Mouse (Mus musculus) lung, adult 2 months (tissue): Measurements from ENCODE around the gene Tnfsf10. TPM values are rescaled to one million over a fixed set of nuclear protein-coding genes. Genes with fewer than 3 reads are reported as not detected.
A peak's percentile ranks its signal among the peaks of the same experiment; 100 is the strongest.

Source experiments
- DNase-seq: peaks from one replicate; pipeline ENCODE4 v3.0.0; 2022
- H3K4me1 ChIP-seq: fragments of 200-500 bp; 2 replicates; pipeline ENCODE4 v1.6.1; 2011; ENCODE audit warnings: low read length; ENCODE audit not compliant: control insufficient read depth, insufficient read depth
- H3K4me3 ChIP-seq: fragments of 200-500 bp; replicated peaks from 2 replicates; pipeline ENCODE3; 2011; ENCODE audit warnings: low read depth, mild to moderate bottlenecking, control low read depth, low read length; ENCODE audit errors: extremely low read depth
- CTCF ChIP-seq: fragments of 200-500 bp; IDR thresholded peaks from 2 replicates; pipeline ENCODE4 v1.5.1; 2011; ENCODE audit warnings: mild to moderate bottlenecking, low read length, control low read depth; ENCODE audit not compliant: insufficient read depth
- POLR2A ChIP-seq: fragments of 200-500 bp; IDR thresholded peaks from 2 replicates; pipeline ENCODE4 v1.6.1; 2011; ENCODE audit warnings: low read depth, mild to moderate bottlenecking, control low read depth, low read length, borderline replicate concordance; ENCODE audit errors: extremely low read depth
- WGBS: fragments of 180-500 bp; shearing (Covaris S2); methylation state at CpG from one replicate; pipeline ENCODE4 v1.1.7; 2018; 5-methylcytosine and 5-hydroxymethylcytosine counted together
- polyA plus RNA-seq: library from polyadenylated mRNA; depleted of rRNA; stranded (reverse); fragments of >200 nt; gene quantifications from 2 replicates; pipeline ENCODE4 v1.2.3, GENCODE M21; 2012

The Tnfsf10 gene
- polyA plus RNA-seq, 1 experiment = 37.6 TPM

- no peak overlapping the region for H3K4me3 ChIP-seq
- H3K4me1 ChIP-seq = peaks cover 17% of the 10 kb centered on the region
- DNase-seq = no peak
- no peak for TF ChIP-seq CTCF
- 76% methylated on average over 5 of the region's 5 CpGs for WGBS
These were observed 13.9 kb downstream of the Tnfsf10 start for GRCm38 (mm10) chr3:27330706-27331105.

- no peak overlapping the region for H3K4me3 ChIP-seq
- WGBS = 28% methylated on average over 6 of the region's 6 CpGs
- TF ChIP-seq CTCF = no peak
- no peak for TF ChIP-seq POLR2A
- no peaks in the 10 kb centered on the region; the same call in 1 of the 2 replicates for H3K4me1 ChIP-seq
- no peak for DNase-seq
These were observed 21.6 kb downstream of the Tnfsf10 start for GRCm38 (mm10) chr3:27338437-27338836.

GRCm38 (mm10) chr3:27338887-27339286 is 22.1 kb downstream of the Tnfsf10 start:
- TF ChIP-seq POLR2A (no peak), CTCF (no peak)

GRCm38 (mm10) chr3:27340757-27341156 is 23.9 kb downstream of the Tnfsf10 start:
- H3K4me1 ChIP-seq = no peaks in the 10 kb centered on the region
- TF ChIP-seq CTCF = no peak
- no peak for TF ChIP-seq POLR2A
- 94% methylated on average over 5 of the region's 5 CpGs for WGBS
- H3K4me3 ChIP-seq = no peak overlapping the region
- no peak for DNase-seq

More at GRCm38 (mm10) chr3:27338887-27339286, 22.1 kb downstream of the Tnfsf10 start:
- DNase-seq = no peak
- Histone ChIP-seq H3K4me1 (no peaks in the 10 kb centered on the region; the same call in 1 of the 2 replicates), H3K4me3 (no peak overlapping the region)
- 70% methylated on average over 3 of the region's 3 CpGs for WGBS

GRCm38 (mm10) chr3:27342462-27342861 is 25.6 kb downstream of the Tnfsf10 start:
- Histone ChIP-seq H3K4me3 (no peak overlapping the region), H3K4me1 (no peaks in the 10 kb centered on the region)
- TF ChIP-seq POLR2A (no peak), CTCF (no peak)
- DNase-seq = no peak
- 61% methylated on average over 6 of the region's 6 CpGs for WGBS

GRCm38 (mm10) chr3:27345526-27345925 is 28.7 kb downstream of the Tnfsf10 start:
- no peak overlapping the region for H3K4me3 ChIP-seq
- TF ChIP-seq CTCF (peak; percentile 80), POLR2A (no peak)
- H3K4me1 ChIP-seq = no peaks in the 10 kb centered on the region
- DNase-seq = peak; percentile 64
- 32% methylated on average over 6 of the region's 6 CpGs for WGBS

- Histone ChIP-seq H3K4me3 (no peak overlapping the region), H3K4me1 (no peaks in the 10 kb centered on the region)
- WGBS = 83% methylated on average over 5 of the region's 5 CpGs
- DNase-seq = no peak
- no peak for TF ChIP-seq CTCF
- TF ChIP-seq POLR2A = no peak
These were observed 31.6 kb downstream of the Tnfsf10 start for GRCm38 (mm10) chr3:27348462-27348861.

- WGBS = 40% methylated on average over 9 of the region's 9 CpGs
- peak; percentile 48 for DNase-seq
- Histone ChIP-seq H3K4me1 (no peaks in the 10 kb centered on the region), H3K4me3 (no peak overlapping the region)
- TF ChIP-seq CTCF (no peak), POLR2A (no peak)
These were observed 34.3 kb downstream of the Tnfsf10 start for GRCm38 (mm10) chr3:27351105-27351504.

- TF ChIP-seq CTCF (no peak), POLR2A (no peak)
- DNase-seq = no peak
- WGBS = 73% methylated on average over 2 of the region's 2 CpGs
- no peaks in the 10 kb centered on the region for H3K4me1 ChIP-seq
- no peak overlapping the region for H3K4me3 ChIP-seq
These were observed 42.4 kb downstream of the Tnfsf10 start for GRCm38 (mm10) chr3:27359100-27359720.

GRCm38 (mm10) chr3:27370125-27370524 is 53.3 kb downstream of the Tnfsf10 start:
- no peak overlapping the region for H3K4me3 ChIP-seq
- peaks cover 6% of the 10 kb centered on the region for H3K4me1 ChIP-seq
- 5% methylated on average over 10 of the region's 10 CpGs for WGBS
- TF ChIP-seq CTCF = no peak
- TF ChIP-seq POLR2A = no peak
- DNase-seq = no peak

GRCm38 (mm10) chr3:27370582-27371275 is 53.9 kb downstream of the Tnfsf10 start:
- WGBS = 5% methylated on average over 20 of the region's 20 CpGs
- Histone ChIP-seq H3K4me1 (peaks cover 6% of the 10 kb centered on the region), H3K4me3 (no peak overlapping the region)
- TF ChIP-seq CTCF (no peak), POLR2A (no peak)
- no peak for DNase-seq
